Mouse (Mus musculus): ENCODE measurements around the gene Taar2.

Gene Taar2

GRCm38 (mm10) chr10:23985546-23985945 is 47.2 kb downstream of the Taar2 start, which contains the start of gene Taar6:
Gene Taar6 (minus strand): TSS chr10:23985646.
- CTCF ChIA-PET: no interaction called here

GRCm38 (mm10) chr10:23986419-23986818 is 48.0 kb downstream of the Taar2 start:
- CTCF ChIA-PET: no interaction called here
